Mouse (Mus musculus) spleen, postnatal 4 days (tissue): ENCODE results near the gene Scgb1b11.
"Not testable (repeated sequence)": the region's sequence is repeated elsewhere in the genome, so short reads cannot be mapped to it uniquely, and the experiment has no call there.

Experiments used
- DNase-seq, 2 experiments: peaks; one replicate each; pipeline ENCODE4 v3.0.0; 2022; ENCODE audit warnings: low spot score in 2 of 2

Scgb1b11 gene

GRCm38 (mm10) chr7:32222540-32222939, at the start of gene Scgb1b11:
Scgb1b11 (plus strand) TSS chr7:32222840.
- DNase-seq: not testable (repeated sequence)

GRCm38 (mm10) chr7:32211045-32211444, 11.6 kb upstream of the Scgb1b11 start, which contains the start of gene Scgb2b11:
Scgb2b11 (minus strand) TSS chr7:32211145.
- DNase-seq: not testable (repeated sequence)
